Mouse (Mus musculus): ENCODE results near the gene Il17ra.

GRCm38 (mm10) chr6:120454627-120455077 is 8.4 kb upstream of the Il17ra start:
- TF ChIP-seq CTCF (conservative IDR thresholded peaks at IDR 0.05; ENCODE audit: insufficient read depth, insufficient read length, low read depth, low read length) (no peak), POLR2A (IDR thresholded peaks at IDR 0.05; ENCODE audit: low read depth, low read length) (no peak)
